Mouse (Mus musculus): ENCODE data around the gene Chd2. TPM values are rescaled to one million over a fixed set of nuclear protein-coding genes. Genes with fewer than 3 reads are reported as not detected.
"Not testable (repeated sequence)": the region's sequence is repeated elsewhere in the genome, so short reads cannot be mapped to it uniquely, and the experiment has no call there.

Chd2 gene
- polyA plus RNA-seq, 1 experiment from 2014 or later: 44.5 TPM

- H3K9ac ChIP-seq (ENCODE audit: low read length): no peak overlapping the region
- no peak for ATAC-seq (ENCODE audit: insufficient read depth, low FRiP score)
These were observed 20.1 kb downstream of the Chd2 start for GRCm38 (mm10) chr7:73521277-73522193.

DNA sequence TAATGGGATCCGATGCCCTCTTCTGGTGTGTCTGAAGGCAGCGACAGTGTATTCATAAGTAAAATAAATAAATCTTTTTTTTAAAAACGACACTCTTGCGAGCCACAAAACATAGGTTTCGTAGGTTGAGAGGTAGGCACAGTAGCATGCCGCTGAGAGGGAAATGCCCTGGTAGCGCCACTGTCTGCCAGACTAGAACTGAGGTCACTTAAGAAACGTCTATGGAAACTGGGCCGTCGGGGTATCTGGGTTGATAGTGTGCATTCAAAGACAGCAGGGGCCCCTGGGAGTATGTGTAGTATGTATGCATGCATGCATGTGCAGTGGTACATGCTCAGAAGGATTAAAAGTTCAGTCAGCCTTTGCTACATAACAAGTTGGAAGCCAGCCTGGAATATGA is 21.4 kb downstream of the Chd2 start:
- no peak for ATAC-seq (ENCODE audit: insufficient read depth, low FRiP score)
- H3K4me2 ChIP-seq (ENCODE audit: low read depth, low read length): no peak overlapping the region
- H3K36me3 ChIP-seq (ENCODE audit: control insufficient read depth, insufficient read depth, low read length): peaks cover 10% of the 10 kb centered on the region; the same call in 1 of the 2 replicates
- H3K27ac ChIP-seq (ENCODE audit: low read length): no peak overlapping the region
- H3K9ac ChIP-seq (ENCODE audit: low read length): no peak overlapping the region
- H3K4me3 ChIP-seq (replicated peaks; ENCODE audit: low read length): no peak overlapping the region
- no peaks in the 10 kb centered on the region for H3K27me3 ChIP-seq (ENCODE audit: control insufficient read depth, insufficient read depth, low read length)
- peaks cover 20% of the 10 kb centered on the region for H3K4me1 ChIP-seq (ENCODE audit: control insufficient read depth, insufficient read depth, low read length)
- 83% methylated on average over 10 of the region's 10 CpGs for WGBS
- no peaks in the 10 kb centered on the region for H3K9me3 ChIP-seq (replicated peaks; ENCODE audit: control insufficient read depth, low read length)

More at GRCm38 (mm10) chr7:73521277-73522193, 20.1 kb downstream of the Chd2 start:
- peaks cover 10% of the 10 kb centered on the region; the same call in 1 of the 2 replicates for H3K36me3 ChIP-seq (ENCODE audit: control insufficient read depth, insufficient read depth, low read length)
- H3K27me3 ChIP-seq (ENCODE audit: control insufficient read depth, insufficient read depth, low read length): no peaks in the 10 kb centered on the region
- H3K9me3 ChIP-seq (replicated peaks; ENCODE audit: control insufficient read depth, low read length): no peaks in the 10 kb centered on the region
- no peak overlapping the region for H3K4me2 ChIP-seq (ENCODE audit: low read depth, low read length)
- 81% methylated on average over 11 of the region's 11 CpGs for WGBS
- H3K4me3 ChIP-seq (replicated peaks; ENCODE audit: low read length): no peak overlapping the region
- H3K4me1 ChIP-seq (ENCODE audit: control insufficient read depth, insufficient read depth, low read length): peaks cover 20% of the 10 kb centered on the region
- H3K27ac ChIP-seq (ENCODE audit: low read length): peak overlapping the region; percentile 12; the same call in 1 of the 2 replicates

- no peak overlapping the region for H3K9ac ChIP-seq (ENCODE audit: low read length)
- no peak overlapping the region for H3K27ac ChIP-seq (ENCODE audit: low read length)
- H3K36me3 ChIP-seq (ENCODE audit: control insufficient read depth, insufficient read depth, low read length): peaks cover 15% of the 10 kb centered on the region; the same call in 1 of the 2 replicates
- no peaks in the 10 kb centered on the region for H3K9me3 ChIP-seq (replicated peaks; ENCODE audit: control insufficient read depth, low read length)
- peaks cover 13% of the 10 kb centered on the region for H3K4me1 ChIP-seq (ENCODE audit: control insufficient read depth, insufficient read depth, low read length)
- 90% methylated on average over 16 of the region's 16 CpGs for WGBS
- no peaks in the 10 kb centered on the region for H3K27me3 ChIP-seq (ENCODE audit: control insufficient read depth, insufficient read depth, low read length)
- no peak for ATAC-seq (ENCODE audit: insufficient read depth, low FRiP score)
- no peak overlapping the region for H3K4me2 ChIP-seq (ENCODE audit: low read depth, low read length)
- no peak overlapping the region for H3K4me3 ChIP-seq (replicated peaks; ENCODE audit: low read length)
These were observed 22.4 kb downstream of the Chd2 start for GRCm38 (mm10) chr7:73519060-73519796.

GRCm38 (mm10) chr7:73518373-73518980 is 23.2 kb downstream of the Chd2 start:
- ATAC-seq (ENCODE audit: insufficient read depth, low FRiP score): not testable (repeated sequence)

GRCm38 (mm10) chr7:73517432-73518054 is 24.1 kb downstream of the Chd2 start:
- H3K4me3 ChIP-seq (replicated peaks; ENCODE audit: low read length): no peak overlapping the region
- 0 out of 2 replicates have a peak, but pooled peaks have one; percentile 71 for ATAC-seq (ENCODE audit: insufficient read depth, low FRiP score)
- no peak overlapping the region for H3K4me2 ChIP-seq (ENCODE audit: low read depth, low read length)
- H3K4me1 ChIP-seq (ENCODE audit: control insufficient read depth, insufficient read depth, low read length): peaks cover 9% of the 10 kb centered on the region; the same call in 1 of the 2 replicates
- peak overlapping the region; percentile 15; the same call in 1 of the 2 replicates for H3K27ac ChIP-seq (ENCODE audit: low read length)
- H3K27me3 ChIP-seq (ENCODE audit: control insufficient read depth, insufficient read depth, low read length): no peaks in the 10 kb centered on the region
- WGBS: 41% methylated on average over 1 of the region's 1 CpGs
- no peaks in the 10 kb centered on the region for H3K9me3 ChIP-seq (replicated peaks; ENCODE audit: control insufficient read depth, low read length)
- no peak overlapping the region for H3K9ac ChIP-seq (ENCODE audit: low read length)
- peaks cover 15% of the 10 kb centered on the region; the same call in 1 of the 2 replicates for H3K36me3 ChIP-seq (ENCODE audit: control insufficient read depth, insufficient read depth, low read length)

More at GRCm38 (mm10) chr7:73518373-73518980, 23.2 kb downstream of the Chd2 start:
- not testable (repeated sequence) for H3K4me1 ChIP-seq (ENCODE audit: control insufficient read depth, insufficient read depth, low read length); H3K4me3 ChIP-seq (replicated peaks; ENCODE audit: low read length); H3K27ac ChIP-seq (ENCODE audit: low read length); H3K9me3 ChIP-seq (replicated peaks; ENCODE audit: control insufficient read depth, low read length); H3K4me2 ChIP-seq (ENCODE audit: low read depth, low read length); H3K9ac ChIP-seq (ENCODE audit: low read length); H3K27me3 ChIP-seq (ENCODE audit: control insufficient read depth, insufficient read depth, low read length)
- 83% methylated on average over 6 of the region's 6 CpGs for WGBS
- H3K36me3 ChIP-seq (ENCODE audit: control insufficient read depth, insufficient read depth, low read length): peaks cover 15% of the 10 kb centered on the region; the same call in 1 of the 2 replicates

GRCm38 (mm10) chr7:73516820-73517219 is 24.8 kb downstream of the Chd2 start:
- no peak for ATAC-seq (ENCODE audit: insufficient read depth, low FRiP score)
- Histone ChIP-seq H3K4me3 (replicated peaks; ENCODE audit: low read length) (no peak overlapping the region), H3K4me1 (ENCODE audit: control insufficient read depth, insufficient read depth, low read length) (peaks cover 8% of the 10 kb centered on the region; the same call in 1 of the 2 replicates), H3K36me3 (ENCODE audit: control insufficient read depth, insufficient read depth, low read length) (peaks cover 19% of the 10 kb centered on the region; the same call in 1 of the 2 replicates), H3K9ac (ENCODE audit: low read length) (no peak overlapping the region), H3K27me3 (ENCODE audit: control insufficient read depth, insufficient read depth, low read length) (no peaks in the 10 kb centered on the region), H3K4me2 (ENCODE audit: low read depth, low read length) (no peak overlapping the region), H3K9me3 (replicated peaks; ENCODE audit: control insufficient read depth, low read length) (no peaks in the 10 kb centered on the region), H3K27ac (ENCODE audit: low read length) (no peak overlapping the region)
- WGBS: 69% methylated on average over 5 of the region's 5 CpGs

DNA sequence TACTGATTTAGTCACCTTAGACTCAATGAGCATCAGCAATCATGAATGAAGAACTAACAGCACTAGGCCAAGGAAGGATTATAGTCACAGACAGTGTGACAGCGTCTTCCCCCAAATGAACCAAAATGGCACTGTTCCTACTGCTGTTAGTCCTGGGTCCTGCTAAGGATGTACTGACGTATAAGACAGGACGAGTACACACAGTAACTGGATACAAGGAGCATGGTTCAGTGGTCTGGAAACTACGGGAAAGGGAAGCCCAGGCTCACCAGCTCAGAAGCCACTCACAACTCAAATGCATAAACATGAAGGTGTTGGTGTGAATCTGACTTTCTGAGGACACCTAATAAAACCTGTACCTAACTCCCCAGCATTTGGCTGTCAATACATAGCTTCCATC is 27.1 kb downstream of the Chd2 start:
- Histone ChIP-seq H3K4me2 (ENCODE audit: low read depth, low read length) (no peak overlapping the region), H3K27ac (ENCODE audit: low read length) (no peak overlapping the region), H3K4me1 (ENCODE audit: control insufficient read depth, insufficient read depth, low read length) (peaks cover 4% of the 10 kb centered on the region; the same call in 1 of the 2 replicates), H3K36me3 (ENCODE audit: control insufficient read depth, insufficient read depth, low read length) (peaks cover 27% of the 10 kb centered on the region), H3K9ac (ENCODE audit: low read length) (no peak overlapping the region), H3K27me3 (ENCODE audit: control insufficient read depth, insufficient read depth, low read length) (no peaks in the 10 kb centered on the region), H3K4me3 (replicated peaks; ENCODE audit: low read length) (no peak overlapping the region), H3K9me3 (replicated peaks; ENCODE audit: control insufficient read depth, low read length) (no peaks in the 10 kb centered on the region)
- 84% methylated on average over 4 of the region's 4 CpGs for WGBS
- ATAC-seq (ENCODE audit: insufficient read depth, low FRiP score): no peak

DNA sequence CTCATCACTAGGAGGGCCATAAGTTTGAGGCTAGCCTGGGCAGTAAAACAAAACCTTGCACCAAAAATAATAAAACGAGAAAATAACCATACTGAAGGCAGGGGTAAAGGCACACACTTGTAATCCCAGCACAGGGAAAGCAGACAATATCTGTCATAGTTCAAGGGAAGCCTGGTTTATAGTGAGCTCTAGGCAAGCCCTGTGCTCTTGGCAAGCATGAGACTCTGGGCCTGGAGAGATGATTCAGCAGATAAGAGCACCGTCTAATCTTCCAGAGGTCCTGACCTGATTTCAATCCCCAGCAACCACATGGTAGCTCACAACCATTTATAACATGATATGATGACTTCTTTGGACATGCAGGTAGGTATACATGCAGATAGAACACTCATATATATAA is 29.2 kb downstream of the Chd2 start:
- Histone ChIP-seq H3K36me3 (ENCODE audit: control insufficient read depth, insufficient read depth, low read length) (peaks cover 36% of the 10 kb centered on the region), H3K4me3 (replicated peaks; ENCODE audit: low read length) (no peak overlapping the region), H3K27me3 (ENCODE audit: control insufficient read depth, insufficient read depth, low read length) (no peaks in the 10 kb centered on the region), H3K9ac (ENCODE audit: low read length) (no peak overlapping the region), H3K4me2 (ENCODE audit: low read depth, low read length) (no peak overlapping the region), H3K9me3 (replicated peaks; ENCODE audit: control insufficient read depth, low read length) (no peaks in the 10 kb centered on the region), H3K27ac (ENCODE audit: low read length) (no peak overlapping the region), H3K4me1 (ENCODE audit: control insufficient read depth, insufficient read depth, low read length) (no peaks in the 10 kb centered on the region)
- no peak for ATAC-seq (ENCODE audit: insufficient read depth, low FRiP score)
- 63% methylated on average over 2 of the region's 2 CpGs for WGBS

All from stomach, embryonic 16.5 days (tissue).